Mouse (Mus musculus) limb, embryonic 10.5 days (tissue): Measurements from ENCODE around the gene Stag1. TPM values are rescaled to one million over a fixed set of nuclear protein-coding genes. Genes with fewer than 3 reads are reported as not detected.

Experiments used
- DNase-seq: peaks from one replicate; pipeline ENCODE4 v3.0.0-alpha.2; 2017; ENCODE audit warnings: low spot score
- H3K27ac ChIP-seq: fragments of 300-500 bp; sonication (generic); 2 replicates; pipeline ENCODE4 v1.5.1; 2016; ENCODE audit warnings: mild to moderate bottlenecking
- H3K27me3 ChIP-seq: fragments of 300-500 bp; sonication (generic); 2 replicates; pipeline ENCODE4 v1.6.1; 2016; ENCODE audit warnings: low read depth, mild to moderate bottlenecking; ENCODE audit not compliant: poor library complexity, severe bottlenecking
- H3K36me3 ChIP-seq: fragments of 300-500 bp; sonication (generic); 2 replicates; pipeline ENCODE4 v1.6.1; 2016; ENCODE audit warnings: mild to moderate bottlenecking, moderate library complexity
- H3K4me1 ChIP-seq: fragments of 300-500 bp; sonication (generic); 2 replicates; pipeline ENCODE4 v1.6.1; 2016
- H3K4me3 ChIP-seq: fragments of 300-500 bp; sonication (generic); 2 replicates; pipeline ENCODE4 v1.5.1; 2016; ENCODE audit warnings: mild to moderate bottlenecking, moderate library complexity
- H3K9me3 ChIP-seq: fragments of 300-500 bp; sonication (generic); replicated peaks from 2 replicates; pipeline ENCODE4 v1.6.1; 2016; ENCODE audit warnings: mild to moderate bottlenecking
- WGBS: fragments of 180-500 bp; shearing (Covaris S2); methylation state at CpG from one replicate; pipeline ENCODE4 v1.1.7; 2016; 5-methylcytosine and 5-hydroxymethylcytosine counted together
- polyA plus RNA-seq: library from polyadenylated mRNA; unstranded; fragments of >200 nt; fragmentation: Nextera tagmentation; extraction: Ambion mirVana; gene quantifications from 2 replicates; pipeline ENCODE4 v1.2.1, GENCODE M21; 2016

The Stag1 gene
- 52.8 and 57.2 TPM in 2 replicates for polyA plus RNA-seq

DNA sequence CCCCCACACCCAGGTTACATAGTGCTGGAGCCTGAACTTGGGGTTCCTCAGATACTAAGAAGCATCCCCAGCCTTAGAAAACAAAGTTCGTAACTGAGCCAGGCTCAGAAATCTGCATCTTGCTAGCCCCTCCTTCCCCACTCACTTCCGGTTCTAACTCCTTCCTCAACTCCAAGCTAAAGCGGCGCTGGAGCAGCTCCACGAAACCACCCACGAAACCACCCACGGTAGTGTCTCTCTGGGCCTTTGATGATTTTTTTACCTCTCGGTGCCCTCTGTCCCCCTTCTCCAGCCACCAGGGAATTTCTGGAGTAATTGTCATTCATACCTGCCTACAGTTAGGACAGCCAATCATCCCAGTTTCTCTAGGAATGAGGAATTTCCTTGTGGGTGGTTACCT lies at the start of gene Stag1:
Stag1 (plus strand) TSS at position 253 of the 400 bp plus-strand sequence.
- Histone ChIP-seq H3K36me3 (no peaks in the 10 kb centered on the region), H3K27me3 (no peaks in the 10 kb centered on the region), H3K27ac (no peak within 1 kb of the TSS), H3K9me3 (no peaks in the 10 kb centered on the region), H3K4me3 (no peak within 1 kb of the TSS), H3K4me1 (no peaks in the 10 kb centered on the region)
- 87% methylated on average over 8 of the region's 8 CpGs for WGBS
- no peak for DNase-seq

DNA sequence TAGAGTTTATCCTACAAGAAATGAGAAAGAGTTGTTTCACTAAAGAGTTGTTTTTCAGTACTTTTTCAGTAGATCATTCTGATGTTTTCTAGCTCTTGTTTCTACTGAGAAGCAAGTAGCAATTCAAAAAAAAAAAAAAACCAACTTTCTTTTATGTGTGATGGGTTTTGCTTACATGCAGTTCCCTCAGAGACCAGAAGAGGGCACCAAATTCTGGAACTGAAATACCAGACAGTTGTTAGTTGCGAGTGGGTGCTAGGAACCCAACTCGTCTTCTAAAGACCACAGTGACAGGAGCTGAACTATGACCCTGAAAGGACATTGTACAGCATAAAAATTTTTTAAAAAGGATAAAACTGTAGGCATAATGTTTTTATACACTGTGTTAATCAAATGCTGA lies 49.3 kb upstream of the Stag1 start:
- Histone ChIP-seq H3K4me3 (no peak overlapping the region), H3K4me1 (peaks cover 19% of the 10 kb centered on the region), H3K9me3 (no peaks in the 10 kb centered on the region; the same call in 1 of the 2 replicates), H3K36me3 (peaks cover 7% of the 10 kb centered on the region), H3K27ac (no peak overlapping the region), H3K27me3 (no peaks in the 10 kb centered on the region)
- DNase-seq: no peak
- 86% methylated on average over 2 of the region's 2 CpGs for WGBS

DNA sequence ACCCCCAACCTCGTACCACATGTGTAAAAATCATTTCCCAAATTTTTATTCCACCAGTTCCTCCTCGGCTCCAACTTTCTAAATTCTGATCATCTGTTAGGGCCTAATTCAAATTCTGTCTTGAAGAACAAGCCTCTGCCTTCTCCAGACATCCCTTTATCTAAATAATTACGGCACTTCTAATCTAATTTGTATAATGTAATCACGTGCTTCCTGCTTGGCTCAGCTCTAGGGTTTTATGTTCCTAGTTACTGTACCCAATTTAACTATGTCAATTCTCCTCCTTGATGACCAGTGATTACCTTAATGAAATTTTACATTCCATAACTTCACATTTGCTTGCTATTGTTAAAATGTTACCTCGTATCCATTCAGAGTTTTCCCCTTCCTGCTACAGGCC lies 41.9 kb upstream of the Stag1 start:
- 84% methylated on average over 5 of the region's 5 CpGs for WGBS
- Histone ChIP-seq H3K9me3 (no peaks in the 10 kb centered on the region), H3K4me1 (no peaks in the 10 kb centered on the region), H3K36me3 (no peaks in the 10 kb centered on the region), H3K27ac (no peak overlapping the region), H3K4me3 (no peak overlapping the region), H3K27me3 (no peaks in the 10 kb centered on the region)
- DNase-seq: no peak

DNA sequence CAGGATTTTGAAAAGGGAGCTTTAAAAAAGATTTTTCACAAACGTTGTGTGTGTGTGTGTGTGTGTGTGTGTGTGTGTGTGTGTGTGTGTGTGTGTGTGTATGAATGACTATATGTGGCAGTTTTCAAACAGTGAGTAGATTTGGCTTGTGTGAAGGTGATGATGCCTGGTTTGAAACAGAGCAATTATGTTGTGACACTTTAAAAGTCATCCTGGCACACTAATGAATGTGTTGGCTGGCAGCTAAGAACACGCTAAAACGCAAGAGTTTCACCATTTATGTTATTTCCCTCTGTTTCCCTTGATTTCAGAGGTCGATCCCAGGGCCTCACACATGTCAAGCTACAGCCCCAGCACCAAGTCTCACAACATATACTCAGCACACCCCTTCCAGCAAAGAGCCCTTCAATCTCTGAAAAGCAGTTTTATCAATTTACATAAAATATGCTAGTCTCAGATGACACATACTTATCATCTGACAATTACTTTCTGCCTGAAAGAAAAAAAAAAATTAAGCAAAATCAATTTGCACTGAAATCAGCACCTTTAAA lies 39.5 kb upstream of the Stag1 start:
- H3K36me3 ChIP-seq: no peaks in the 10 kb centered on the region
- no peaks in the 10 kb centered on the region for H3K9me3 ChIP-seq
- no peak overlapping the region for H3K27ac ChIP-seq
- DNase-seq: no peak
- H3K4me1 ChIP-seq: no peaks in the 10 kb centered on the region
- H3K27me3 ChIP-seq: no peaks in the 10 kb centered on the region
- H3K4me3 ChIP-seq: no peak overlapping the region
- WGBS: 79% methylated on average over 4 of the region's 4 CpGs

DNA sequence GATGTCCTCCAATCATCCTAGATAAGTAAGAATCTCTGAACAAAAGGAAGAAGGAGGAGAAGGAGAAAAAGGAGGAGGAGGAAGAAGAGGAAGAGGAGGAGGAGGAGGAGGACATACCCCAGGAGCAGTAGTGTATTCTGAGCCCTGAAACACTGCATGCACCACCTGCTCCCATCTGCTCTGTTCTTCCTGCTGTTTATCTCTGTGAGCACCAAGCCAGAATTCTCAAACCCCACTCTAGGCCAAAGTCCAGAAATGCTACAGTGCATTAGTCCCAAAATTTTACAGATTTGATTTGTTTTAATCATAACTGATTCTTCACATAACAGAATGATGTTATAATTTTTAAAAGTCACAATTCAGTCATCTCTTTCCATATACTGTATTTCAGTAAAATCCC lies 38.6 kb upstream of the Stag1 start:
- no peaks in the 10 kb centered on the region for H3K36me3 ChIP-seq
- H3K9me3 ChIP-seq: no peaks in the 10 kb centered on the region
- H3K27me3 ChIP-seq: no peaks in the 10 kb centered on the region
- DNase-seq: no peak
- no peaks in the 10 kb centered on the region for H3K4me1 ChIP-seq
- H3K27ac ChIP-seq: no peak overlapping the region
- no peak overlapping the region for H3K4me3 ChIP-seq

DNA sequence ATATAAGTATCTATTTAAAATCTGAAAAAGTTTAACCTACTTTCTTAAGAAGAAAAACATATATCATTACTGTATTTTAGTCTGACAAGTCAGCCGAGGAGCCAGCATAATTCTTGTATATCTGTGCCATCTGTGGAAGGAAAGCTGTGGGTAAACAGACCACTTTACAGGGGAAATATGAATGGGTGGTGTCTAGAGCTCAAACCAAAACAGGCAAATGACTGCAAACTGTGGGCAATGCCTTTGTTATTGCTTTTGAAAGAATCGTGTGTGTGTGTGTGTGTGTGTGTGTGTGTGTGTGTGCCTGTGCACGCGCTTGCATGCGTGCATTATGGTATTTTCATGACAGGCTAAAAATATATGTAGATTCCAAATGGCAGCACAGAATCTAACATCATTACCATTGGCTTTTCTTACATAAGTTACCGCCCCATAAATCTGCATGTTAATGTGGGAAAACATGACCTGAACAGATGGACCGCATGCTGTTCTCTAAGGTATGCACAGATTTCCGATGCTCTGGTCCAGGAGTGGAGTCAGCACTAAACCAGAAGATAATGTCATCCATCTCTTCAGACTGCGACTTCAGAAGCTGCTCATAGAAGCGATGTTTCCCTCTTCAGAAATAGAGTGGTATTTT lies 37.2 kb upstream of the Stag1 start:
- no peaks in the 10 kb centered on the region for H3K36me3 ChIP-seq
- no peaks in the 10 kb centered on the region for H3K4me1 ChIP-seq
- 88% methylated on average over 10 of the region's 10 CpGs for WGBS
- no peak overlapping the region for H3K4me3 ChIP-seq
- H3K27me3 ChIP-seq: no peaks in the 10 kb centered on the region
- H3K27ac ChIP-seq: no peak overlapping the region
- no peaks in the 10 kb centered on the region for H3K9me3 ChIP-seq
- DNase-seq: no peak

DNA sequence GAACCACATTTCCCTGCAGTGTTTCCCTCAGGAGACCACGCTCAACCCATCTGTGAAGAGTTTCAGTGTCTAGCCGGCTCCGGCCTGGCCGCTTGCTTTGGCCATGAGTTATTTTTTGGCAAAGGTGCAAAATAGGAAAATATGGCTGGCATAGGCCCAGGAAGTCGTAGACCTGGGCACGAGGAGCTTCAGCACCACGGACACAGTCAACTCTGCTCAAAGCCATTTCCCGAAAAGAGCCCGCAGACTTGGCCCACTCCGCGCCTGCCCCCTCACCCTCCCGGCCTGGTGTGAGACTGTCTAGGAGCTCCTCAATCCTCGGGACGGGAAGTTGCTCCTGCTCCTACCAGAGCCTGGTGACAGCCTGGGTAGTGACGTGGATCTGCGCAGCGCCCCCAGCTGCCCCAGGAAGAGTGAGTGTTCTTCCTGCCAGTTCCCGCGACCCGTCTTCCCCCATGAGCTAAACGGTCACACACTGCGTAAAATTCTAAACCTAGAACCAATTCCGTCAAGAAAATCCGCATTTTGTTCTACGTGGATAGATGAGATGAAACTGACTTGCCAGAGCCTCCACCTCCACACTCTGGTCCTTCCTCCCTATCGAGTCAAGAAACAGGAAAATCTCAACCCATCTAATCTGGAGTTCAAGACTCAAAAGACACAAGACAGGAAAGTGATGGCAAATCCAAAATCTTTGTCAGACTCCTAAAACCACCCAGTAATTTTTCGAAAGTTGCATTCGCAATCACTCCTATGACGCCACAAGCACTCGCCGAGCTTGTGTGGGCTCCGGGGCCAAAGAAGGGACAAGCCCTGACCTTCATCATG lies 27.6 kb upstream of the Stag1 start:
- H3K27me3 ChIP-seq: peaks cover 23% of the 10 kb centered on the region
- H3K9me3 ChIP-seq: no peaks in the 10 kb centered on the region
- no peaks in the 10 kb centered on the region for H3K36me3 ChIP-seq
- peaks cover 19% of the 10 kb centered on the region for H3K4me1 ChIP-seq
- H3K27ac ChIP-seq: peak overlapping the region; percentile 83
- 10% methylated on average over 32 of the region's 32 CpGs for WGBS
- peak overlapping the region; percentile 78 for H3K4me3 ChIP-seq
- peak; percentile 57 for DNase-seq

DNA sequence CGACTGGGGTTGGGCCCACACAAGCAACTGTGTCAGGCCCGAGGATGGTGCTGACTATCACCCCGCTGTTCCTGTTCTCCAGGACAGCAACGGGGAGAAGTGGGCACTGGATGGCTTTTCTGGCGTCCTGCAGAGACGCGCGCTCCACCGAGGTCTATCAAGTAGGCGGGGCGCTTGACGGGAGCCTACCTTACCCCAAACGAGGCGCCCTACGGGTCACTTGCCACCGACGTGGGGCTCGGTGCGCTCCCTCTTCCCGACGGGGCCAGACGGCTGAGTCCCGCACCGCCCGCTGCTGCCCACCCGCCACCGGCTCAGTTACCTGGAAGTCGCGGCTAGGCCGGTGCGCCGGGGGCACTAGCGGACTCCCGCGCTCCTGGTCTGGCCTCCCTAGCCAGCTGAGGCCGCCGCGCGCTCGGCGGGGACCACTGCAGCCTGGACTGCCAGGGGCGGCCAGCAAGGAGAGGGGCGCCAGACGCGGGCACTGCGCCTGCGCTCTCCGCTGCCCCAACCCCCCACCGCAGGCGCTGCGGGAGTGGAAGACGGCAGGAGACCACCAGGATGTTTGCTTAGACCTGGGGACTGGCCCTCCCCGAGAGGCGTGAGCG lies 26.9 kb upstream of the Stag1 start, which contains the start of gene Slc35g2:
Slc35g2 (minus strand) TSS at position 465 of the 608 bp plus-strand sequence.
- under 1% methylated on average over 48 of the region's 55 CpGs for WGBS
- Histone ChIP-seq H3K9me3 (no peaks in the 10 kb centered on the region), H3K36me3 (no peaks in the 10 kb centered on the region), H3K4me1 (peaks cover 19% of the 10 kb centered on the region), H3K4me3 (peak within 1 kb of the TSS; percentile 78), H3K27ac (peak within 1 kb of the TSS; percentile 83), H3K27me3 (peaks cover 23% of the 10 kb centered on the region)
- peak; percentile 83 for DNase-seq

DNA sequence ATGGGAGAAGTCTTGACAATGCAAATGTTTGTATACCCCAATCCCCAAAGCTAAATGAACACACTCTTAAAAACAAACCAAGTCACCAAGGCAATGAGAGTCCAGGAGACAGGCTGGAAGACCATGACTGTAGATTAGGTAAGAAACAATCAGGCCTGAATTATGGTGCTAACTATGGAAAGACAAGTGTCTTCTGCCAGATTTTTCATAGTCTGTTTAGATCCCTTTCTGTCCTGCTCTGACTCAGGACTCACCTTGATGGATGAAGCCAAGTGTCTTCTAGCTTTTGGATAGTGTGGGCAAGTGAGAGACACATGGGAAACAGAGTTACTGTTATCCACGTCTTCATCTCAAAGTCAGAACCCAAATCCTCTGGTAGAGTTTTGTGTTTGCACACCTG lies 26.1 kb upstream of the Stag1 start:
- Histone ChIP-seq H3K9me3 (no peaks in the 10 kb centered on the region), H3K27ac (no peak overlapping the region), H3K4me3 (peak overlapping the region; percentile 78), H3K27me3 (peaks cover 23% of the 10 kb centered on the region), H3K36me3 (no peaks in the 10 kb centered on the region), H3K4me1 (peaks cover 19% of the 10 kb centered on the region)
- DNase-seq: no peak
- WGBS: 67% methylated on average over 1 of the region's 1 CpGs

DNA sequence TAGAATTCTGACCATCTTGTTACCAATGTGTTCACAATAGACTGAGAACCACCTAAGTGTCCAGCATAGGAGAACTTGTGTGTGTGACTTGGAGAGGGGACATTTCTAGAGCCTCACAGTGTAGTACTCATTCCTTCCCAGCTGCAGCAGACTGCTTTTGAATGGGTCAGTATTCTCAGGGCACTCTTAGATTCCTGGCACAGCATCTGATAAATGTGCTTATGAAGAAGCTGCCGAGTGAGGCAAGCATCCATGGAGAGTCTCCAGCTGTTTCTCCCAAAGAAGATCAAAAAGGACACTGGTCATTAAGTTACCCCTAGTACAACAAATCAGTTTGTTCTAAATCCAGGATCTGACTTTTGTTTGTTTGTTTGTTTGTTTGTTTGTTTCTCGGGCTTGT lies 24.3 kb upstream of the Stag1 start:
- H3K27ac ChIP-seq: no peak overlapping the region
- no peaks in the 10 kb centered on the region for H3K9me3 ChIP-seq
- no peaks in the 10 kb centered on the region for H3K36me3 ChIP-seq
- H3K4me3 ChIP-seq: no peak overlapping the region
- DNase-seq: no peak
- peaks cover 23% of the 10 kb centered on the region for H3K27me3 ChIP-seq
- peaks cover 19% of the 10 kb centered on the region for H3K4me1 ChIP-seq
- 79% methylated on average over 2 of the region's 2 CpGs for WGBS

DNA sequence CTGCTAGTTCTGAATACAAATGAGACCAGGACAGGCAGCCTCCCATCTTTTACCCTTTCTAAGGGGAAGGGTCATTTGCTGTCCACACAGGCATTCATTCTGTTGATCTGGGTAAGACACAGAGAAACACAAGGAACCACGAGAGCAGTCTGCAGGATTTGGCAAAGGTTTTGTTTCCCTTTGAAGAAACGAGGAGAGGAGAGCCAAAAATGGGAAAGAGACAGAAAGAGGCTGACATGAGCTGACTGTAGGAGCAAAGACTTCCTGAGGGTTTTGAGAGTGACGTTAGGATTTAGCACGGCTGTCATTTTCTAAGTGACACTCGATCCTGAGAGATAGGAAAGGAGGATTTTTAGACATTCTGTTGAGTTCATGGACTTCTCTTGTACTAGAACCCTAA lies 23.7 kb upstream of the Stag1 start:
- WGBS: 71% methylated on average over 5 of the region's 5 CpGs
- Histone ChIP-seq H3K9me3 (no peaks in the 10 kb centered on the region), H3K36me3 (no peaks in the 10 kb centered on the region), H3K27ac (no peak overlapping the region), H3K4me1 (peaks cover 19% of the 10 kb centered on the region), H3K27me3 (peaks cover 17% of the 10 kb centered on the region), H3K4me3 (no peak overlapping the region)
- no peak for DNase-seq

DNA sequence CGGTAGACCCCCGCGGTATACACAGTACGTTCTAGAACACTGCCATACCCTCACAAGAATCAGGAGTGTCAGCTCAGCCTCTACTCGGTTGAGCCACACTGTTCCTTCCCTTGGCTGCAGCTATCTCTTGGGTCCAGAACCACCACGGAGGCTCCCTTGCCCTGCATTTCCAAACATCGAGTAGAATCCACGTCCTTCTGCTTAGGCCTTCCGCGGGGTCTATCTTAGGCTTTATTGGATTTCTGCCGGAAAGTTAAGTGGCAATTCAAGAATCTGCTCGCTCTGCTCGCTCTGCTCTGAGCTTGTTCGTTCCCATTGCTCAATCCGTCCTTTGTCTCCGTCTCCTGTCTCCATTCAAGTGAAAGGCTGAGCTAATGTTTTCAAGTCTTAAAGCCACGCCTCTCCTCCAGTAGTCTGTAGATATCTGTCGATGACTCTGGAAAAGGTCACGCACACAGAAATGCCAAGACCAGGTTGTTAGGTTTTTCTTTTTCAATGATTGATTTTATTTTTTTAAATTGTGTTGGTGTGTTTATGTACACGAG lies 17.3 kb upstream of the Stag1 start:
- 78% methylated on average over 20 of the region's 20 CpGs for WGBS
- H3K9me3 ChIP-seq: no peaks in the 10 kb centered on the region
- peaks cover 10% of the 10 kb centered on the region for H3K4me1 ChIP-seq
- no peaks in the 10 kb centered on the region for H3K36me3 ChIP-seq
- no peaks in the 10 kb centered on the region for H3K27me3 ChIP-seq
- DNase-seq: no peak
- H3K4me3 ChIP-seq: no peak overlapping the region
- no peak overlapping the region for H3K27ac ChIP-seq
